In genomic region chr5:96948856-96949527, GRCm38 (mm10) we compare ENCODE assay signal across 17 mouse cellular contexts. TPM values are rescaled to one million over a fixed set of nuclear protein-coding genes. Genes with fewer than 3 reads are reported as not detected.
DNase-seq lines count a peak whose midpoint lies in the region; ATAC-seq and TF ChIP-seq lines count a peak whose summit lies in the region.
"Had no signal": no experiment of that assay in that cellular context is flagged by ENCODE, and none has a peak within 500 bp of the region (broad histone marks: within the 10 kb centered on the region; RNA-seq: fewer than 3 reads in every experiment).

No protein-coding gene starts in this region.

- no peak overlapping the region for H3K4me3 ChIP-seq in heart, embryonic 10.5 days
- no peak overlapping the region for H3K4me3 ChIP-seq in spleen, adult 2 months (ENCODE audit: extremely low read depth, insufficient read depth, insufficient read length)
- no peak overlapping the region for H3K4me3 ChIP-seq in kidney, embryonic 16.5 days (ENCODE audit: low read length)
- H3K4me3 ChIP-seq in midbrain, embryonic 11.5 days (ENCODE audit: low read depth, low read length) = no peak overlapping the region
- H3K4me3 ChIP-seq: midbrain, embryonic 13.5 days; neural tube, embryonic 12.5 days had no signal

- H3K4me2 ChIP-seq in kidney, embryonic 16.5 days (replicated peaks; ENCODE audit: low read depth, low read length) = no peak overlapping the region
- no peak overlapping the region for H3K4me2 ChIP-seq in midbrain, embryonic 11.5 days
- H3K4me2 ChIP-seq: hindbrain, embryonic 14.5 days; midbrain, embryonic 13.5 days; neural tube, embryonic 12.5 days had no signal

- TF ChIP-seq POLR2A in spleen, adult 2 months (IDR thresholded peaks at IDR 0.05; ENCODE audit: low read depth, low read length) = no peak

- 0 out of 2 replicates have a peak overlapping the region, but pooled peaks have one; percentile 10 for H3K27ac ChIP-seq in heart, embryonic 10.5 days
- H3K27ac ChIP-seq in spleen, adult 2 months (ENCODE audit: insufficient read depth, low read length) = peak overlapping the region; percentile 75
- H3K27ac ChIP-seq in kidney, embryonic 16.5 days (ENCODE audit: low read length) = no peak overlapping the region
- no peak overlapping the region for H3K27ac ChIP-seq in midbrain, embryonic 11.5 days (ENCODE audit: low read depth, low read length)
- H3K27ac ChIP-seq: hindbrain, embryonic 14.5 days; midbrain, embryonic 13.5 days; neural tube, embryonic 12.5 days had no signal

- no peak for DNase-seq in heart, embryonic 10.5 days (ENCODE audit: low spot score)
- no peak for DNase-seq in heart, postnatal 36 days
- DNase-seq in spleen, adult 2 months (ENCODE audit: low read depth in 1 of 2, low spot score in 2 of 2) = peak; percentile 22 to 68
- no peak for DNase-seq in spleen, postnatal 14 days (ENCODE audit: low spot score in 2 of 2)
- DNase-seq in induced T-regulatory cell, adult 2 months (ENCODE audit: low read depth) = peak; percentile 74
- peak; percentile 82 for DNase-seq in splenic B cell, adult 2 months (ENCODE audit: low read depth, low spot score)
- DNase-seq in midbrain, embryonic 11.5 days (ENCODE audit: low spot score, missing footprints) = no peak
- DNase-seq: cerebellum, adult 18-20 months; gastrocnemius, postnatal 25 days; kidney, adult 2 months; kidney, postnatal 4 days; thymus, adult 18-20 months had no signal

- H3K27me3 ChIP-seq in heart, embryonic 10.5 days (ENCODE audit: insufficient read depth, poor library complexity, severe bottlenecking) = no peaks in the 10 kb centered on the region
- no peaks in the 10 kb centered on the region for H3K27me3 ChIP-seq in spleen, adult 2 months (ENCODE audit: control insufficient read depth, insufficient read depth, low read length)
- no peaks in the 10 kb centered on the region for H3K27me3 ChIP-seq in splenic B cell, adult 2 months (ENCODE audit: control insufficient read depth, insufficient read depth, low read length, poor library complexity, severe bottlenecking)
- no peaks in the 10 kb centered on the region for H3K27me3 ChIP-seq in kidney, embryonic 16.5 days (ENCODE audit: insufficient read depth, low read length)
- no peaks in the 10 kb centered on the region for H3K27me3 ChIP-seq in midbrain, embryonic 11.5 days (ENCODE audit: control insufficient read depth, insufficient read depth, low read length)
- H3K27me3 ChIP-seq: midbrain, embryonic 13.5 days; neural tube, embryonic 12.5 days had no signal

- intact Hi-C loops in heart, postnatal 36 days (cut with DNase I) = no loop called here

- no peak overlapping the region for H3K9ac ChIP-seq in kidney, embryonic 16.5 days (replicated peaks; ENCODE audit: low read length)
- H3K9ac ChIP-seq in midbrain, embryonic 11.5 days (ENCODE audit: low read length) = no peak overlapping the region
- H3K9ac ChIP-seq: hindbrain, embryonic 14.5 days; midbrain, embryonic 13.5 days; neural tube, embryonic 12.5 days had no signal

- no peaks in the 10 kb centered on the region for H3K9me3 ChIP-seq in heart, embryonic 10.5 days
- H3K9me3 ChIP-seq in kidney, embryonic 16.5 days (ENCODE audit: low read length) = no peaks in the 10 kb centered on the region
- no peaks in the 10 kb centered on the region for H3K9me3 ChIP-seq in midbrain, embryonic 11.5 days (ENCODE audit: control insufficient read depth, low read length)
- H3K9me3 ChIP-seq: midbrain, embryonic 13.5 days; neural tube, embryonic 12.5 days had no signal

- ATAC-seq in kidney, embryonic 16.5 days (ENCODE audit: low FRiP score, low TSS enrichment) = no peak
- ATAC-seq in midbrain, embryonic 11.5 days (ENCODE audit: low FRiP score) = no peak
- ATAC-seq: lung, postnatal 0 days; midbrain, embryonic 13.5 days had no signal

- whole genome bisulfite sequencing in heart, embryonic 10.5 days = 79% methylated on average over 13 of the region's 13 CpGs
- 19% methylated on average over 13 of the region's 13 CpGs for WGBS in spleen, adult 2 months
- 78% methylated on average over 13 of the region's 13 CpGs for WGBS in kidney, embryonic 16.5 days
- 87% methylated on average over 13 of the region's 13 CpGs for WGBS in midbrain, embryonic 11.5 days

- H3K4me1 ChIP-seq in heart, embryonic 10.5 days = no peaks in the 10 kb centered on the region
- peaks cover 14% of the 10 kb centered on the region for H3K4me1 ChIP-seq in spleen, adult 2 months (ENCODE audit: control insufficient read depth, insufficient read depth, insufficient read length)
- H3K4me1 ChIP-seq in kidney, embryonic 16.5 days (ENCODE audit: insufficient read depth, low read length) = no peaks in the 10 kb centered on the region
- no peaks in the 10 kb centered on the region for H3K4me1 ChIP-seq in midbrain, embryonic 11.5 days (ENCODE audit: control insufficient read depth, insufficient read depth, low read length)
- H3K4me1 ChIP-seq: midbrain, embryonic 13.5 days; neural tube, embryonic 12.5 days had no signal

- no peak for TF ChIP-seq CTCF in spleen, adult 2 months (IDR thresholded peaks at IDR 0.05; ENCODE audit: extremely low read depth, insufficient read depth, insufficient read length, insufficient replicate concordance)

- no peaks in the 10 kb centered on the region for H3K36me3 ChIP-seq in heart, embryonic 10.5 days
- no peaks in the 10 kb centered on the region for H3K36me3 ChIP-seq in spleen, adult 2 months (ENCODE audit: control insufficient read depth, insufficient read depth, low read length)
- H3K36me3 ChIP-seq in splenic B cell, adult 2 months (ENCODE audit: control insufficient read depth, insufficient read depth, low read length, poor library complexity, severe bottlenecking) = no peaks in the 10 kb centered on the region
- no peaks in the 10 kb centered on the region for H3K36me3 ChIP-seq in kidney, embryonic 16.5 days (ENCODE audit: insufficient read depth, low read length)
- no peaks in the 10 kb centered on the region for H3K36me3 ChIP-seq in midbrain, embryonic 11.5 days (ENCODE audit: control insufficient read depth, insufficient read depth, low read length)
- H3K36me3 ChIP-seq: midbrain, embryonic 13.5 days; neural tube, embryonic 12.5 days had no signal

RNA-seq across cellular contexts. Expression of gene Bmp2k, which starts 48.5 kb away (rescaled TPM):
- polyA plus RNA-seq in heart, embryonic 10.5 days (2016; fragmentation: Nextera tagmentation; extraction: Ambion mirVana) = 10.2 and 12.3 TPM in 2 replicates
- total RNA-seq in heart, postnatal 36 days (2021) = 1 to 10 TPM; 8.9 to 9.1 TPM
- 32.6 and 33.3 TPM in 2 replicates for polyA plus RNA-seq in spleen, adult 2 months (2012; rRNA removed)
- 7.7 and 8.0 TPM in 2 replicates for polyA plus RNA-seq in kidney, embryonic 16.5 days (2015; fragmentation: Nextera tagmentation; extraction: Ambion mirVana)
- 10.3 and 10.5 TPM in 2 replicates for polyA plus RNA-seq in midbrain, embryonic 11.5 days (2014; fragmentation: Nextera tagmentation; extraction: Ambion mirVana)

Comparison
In these comparisons a context has a peak if more than half of its experiments do, and no peak if none do; other contexts are left out.
1. DNase-seq: peak in spleen, adult 2 months (2 of 2), induced T-regulatory cell, adult 2 months (single experiment) and splenic B cell, adult 2 months (single experiment); none in heart, embryonic 10.5 days (single experiment), heart, postnatal 36 days (0 of 2), spleen, postnatal 14 days (0 of 2) and midbrain, embryonic 11.5 days (single experiment).
2. H3K27ac ChIP-seq: peak in heart, embryonic 10.5 days (single experiment) and spleen, adult 2 months (single experiment); none in kidney, embryonic 16.5 days (single experiment) and midbrain, embryonic 11.5 days (single experiment).